Mouse (Mus musculus): ENCODE measurements around the gene Zfp82. TPM values are rescaled to one million over a fixed set of nuclear protein-coding genes. Genes with fewer than 3 reads are reported as not detected.

The Zfp82 gene
- polyA plus RNA-seq, 1 experiment from 2014 or later, result 1.2 TPM

- Histone ChIP-seq H3K36me3 (ENCODE audit: control insufficient read depth, insufficient read depth) (peaks cover 17% of the 10 kb centered on the region), H3K4me3 (ENCODE audit: low read depth, low read length) (no peak overlapping the region), H3K4me2 (ENCODE audit: low read depth, low read length) (no peak overlapping the region), H3K27ac (ENCODE audit: low read length) (no peak overlapping the region), H3K4me1 (ENCODE audit: control insufficient read depth, low read depth, low read length) (peaks cover 3% of the 10 kb centered on the region), H3K27me3 (ENCODE audit: control insufficient read depth, insufficient read depth, low read depth, low read length) (no peaks in the 10 kb centered on the region), H3K9me3 (replicated peaks; ENCODE audit: control insufficient read depth, low read length) (no peaks in the 10 kb centered on the region), H3K9ac (ENCODE audit: low read depth, low read length) (no peak overlapping the region)
- WGBS (ENCODE audit: insufficient replicate concordance), result 74% methylated on average over 5 of the region's 5 CpGs
- no peak for ATAC-seq (ENCODE audit: low read depth)
Measured at GRCm38 (mm10) chr7:30025358-30025757, 47.3 kb downstream of the Zfp82 start.

GRCm38 (mm10) chr7:30023800-30024199, 48.9 kb downstream of the Zfp82 start:
- 60% methylated on average over 8 of the region's 8 CpGs for WGBS (ENCODE audit: insufficient replicate concordance)
- H3K36me3 ChIP-seq (ENCODE audit: control insufficient read depth, insufficient read depth), result peaks cover 22% of the 10 kb centered on the region

GRCm38 (mm10) chr7:30023324-30023723, 49.4 kb downstream of the Zfp82 start:
- Histone ChIP-seq H3K36me3 (ENCODE audit: control insufficient read depth, insufficient read depth) (peaks cover 22% of the 10 kb centered on the region), H3K4me3 (ENCODE audit: low read depth, low read length) (no peak overlapping the region), H3K4me1 (ENCODE audit: control insufficient read depth, low read depth, low read length) (peaks cover 3% of the 10 kb centered on the region), H3K4me2 (ENCODE audit: low read depth, low read length) (no peak overlapping the region), H3K9ac (ENCODE audit: low read depth, low read length) (no peak overlapping the region), H3K27ac (ENCODE audit: low read length) (no peak overlapping the region), H3K9me3 (replicated peaks; ENCODE audit: control insufficient read depth, low read length) (no peaks in the 10 kb centered on the region), H3K27me3 (ENCODE audit: control insufficient read depth, insufficient read depth, low read depth, low read length) (no peaks in the 10 kb centered on the region)
- no peak for ATAC-seq (ENCODE audit: low read depth)
- 81% methylated on average over 9 of the region's 9 CpGs for WGBS (ENCODE audit: insufficient replicate concordance)

More at GRCm38 (mm10) chr7:30023800-30024199, 48.9 kb downstream of the Zfp82 start:
- no peak overlapping the region for H3K9ac ChIP-seq (ENCODE audit: low read depth, low read length)
- no peak overlapping the region for H3K4me3 ChIP-seq (ENCODE audit: low read depth, low read length)
- peak; percentile 35; the same call in 1 of the 2 replicates for ATAC-seq (ENCODE audit: low read depth)
- no peak overlapping the region for H3K27ac ChIP-seq (ENCODE audit: low read length)
- no peaks in the 10 kb centered on the region for H3K9me3 ChIP-seq (replicated peaks; ENCODE audit: control insufficient read depth, low read length)
- no peak overlapping the region for H3K4me2 ChIP-seq (ENCODE audit: low read depth, low read length)
- H3K4me1 ChIP-seq (ENCODE audit: control insufficient read depth, low read depth, low read length), result peaks cover 3% of the 10 kb centered on the region
- no peaks in the 10 kb centered on the region for H3K27me3 ChIP-seq (ENCODE audit: control insufficient read depth, insufficient read depth, low read depth, low read length)

GRCm38 (mm10) chr7:30019543-30019942, 53.2 kb downstream of the Zfp82 start:
- ATAC-seq (ENCODE audit: low read depth), result no peak
- H3K4me2 ChIP-seq (ENCODE audit: low read depth, low read length), result no peak overlapping the region
- no peak overlapping the region for H3K27ac ChIP-seq (ENCODE audit: low read length)
- no peaks in the 10 kb centered on the region for H3K9me3 ChIP-seq (replicated peaks; ENCODE audit: control insufficient read depth, low read length)
- 88% methylated on average over 2 of the region's 2 CpGs for WGBS (ENCODE audit: insufficient replicate concordance)
- H3K4me3 ChIP-seq (ENCODE audit: low read depth, low read length), result no peak overlapping the region
- H3K36me3 ChIP-seq (ENCODE audit: control insufficient read depth, insufficient read depth), result peaks cover 37% of the 10 kb centered on the region
- peaks cover under 1% of the 10 kb centered on the region for H3K4me1 ChIP-seq (ENCODE audit: control insufficient read depth, low read depth, low read length)
- no peak overlapping the region for H3K9ac ChIP-seq (ENCODE audit: low read depth, low read length)
- no peaks in the 10 kb centered on the region for H3K27me3 ChIP-seq (ENCODE audit: control insufficient read depth, insufficient read depth, low read depth, low read length)

GRCm38 (mm10) chr7:30017226-30017625, 55.5 kb downstream of the Zfp82 start:
- H3K36me3 ChIP-seq (ENCODE audit: control insufficient read depth, insufficient read depth), result peaks cover 22% of the 10 kb centered on the region
- no peak for ATAC-seq (ENCODE audit: low read depth)

GRCm38 (mm10) chr7:30012956-30013363, 59.7 kb downstream of the Zfp82 start:
- Histone ChIP-seq H3K27ac (ENCODE audit: low read length) (no peak overlapping the region), H3K4me3 (ENCODE audit: low read depth, low read length) (no peak overlapping the region), H3K9ac (ENCODE audit: low read depth, low read length) (no peak overlapping the region), H3K4me2 (ENCODE audit: low read depth, low read length) (no peak overlapping the region), H3K36me3 (ENCODE audit: control insufficient read depth, insufficient read depth) (peaks cover 14% of the 10 kb centered on the region), H3K9me3 (replicated peaks; ENCODE audit: control insufficient read depth, low read length) (no peaks in the 10 kb centered on the region), H3K27me3 (ENCODE audit: control insufficient read depth, insufficient read depth, low read depth, low read length) (no peaks in the 10 kb centered on the region), H3K4me1 (ENCODE audit: control insufficient read depth, low read depth, low read length) (no peaks in the 10 kb centered on the region)
- 77% methylated on average over 4 of the region's 4 CpGs for WGBS (ENCODE audit: insufficient replicate concordance)
- ATAC-seq (ENCODE audit: low read depth), result no peak

More at GRCm38 (mm10) chr7:30017226-30017625, 55.5 kb downstream of the Zfp82 start:
- no peaks in the 10 kb centered on the region for H3K4me1 ChIP-seq (ENCODE audit: control insufficient read depth, low read depth, low read length)
- no peaks in the 10 kb centered on the region for H3K9me3 ChIP-seq (replicated peaks; ENCODE audit: control insufficient read depth, low read length)
- no peak overlapping the region for H3K4me2 ChIP-seq (ENCODE audit: low read depth, low read length)
- no peak overlapping the region for H3K4me3 ChIP-seq (ENCODE audit: low read depth, low read length)
- WGBS (ENCODE audit: insufficient replicate concordance), result 72% methylated on average over 6 of the region's 6 CpGs
- no peak overlapping the region for H3K9ac ChIP-seq (ENCODE audit: low read depth, low read length)
- H3K27ac ChIP-seq (ENCODE audit: low read length), result no peak overlapping the region
- H3K27me3 ChIP-seq (ENCODE audit: control insufficient read depth, insufficient read depth, low read depth, low read length), result no peaks in the 10 kb centered on the region

- H3K4me1 ChIP-seq (ENCODE audit: control insufficient read depth, low read depth, low read length), result no peaks in the 10 kb centered on the region
- H3K36me3 ChIP-seq (ENCODE audit: control insufficient read depth, insufficient read depth), result peaks cover 6% of the 10 kb centered on the region
- WGBS (ENCODE audit: insufficient replicate concordance), result 74% methylated on average over 10 of the region's 10 CpGs
- no peaks in the 10 kb centered on the region for H3K9me3 ChIP-seq (replicated peaks; ENCODE audit: control insufficient read depth, low read length)
- no peak for ATAC-seq (ENCODE audit: low read depth)
- no peak overlapping the region for H3K27ac ChIP-seq (ENCODE audit: low read length)
- H3K27me3 ChIP-seq (ENCODE audit: control insufficient read depth, insufficient read depth, low read depth, low read length), result no peaks in the 10 kb centered on the region
- no peak overlapping the region for H3K4me3 ChIP-seq (ENCODE audit: low read depth, low read length)
- H3K9ac ChIP-seq (ENCODE audit: low read depth, low read length), result no peak overlapping the region
- no peak overlapping the region for H3K4me2 ChIP-seq (ENCODE audit: low read depth, low read length)
Measured at GRCm38 (mm10) chr7:30010551-30011195, 62.0 kb downstream of the Zfp82 start.

- no peaks in the 10 kb centered on the region; the same call in none of the 2 replicates for H3K36me3 ChIP-seq (ENCODE audit: control insufficient read depth, insufficient read depth)
Measured at GRCm38 (mm10) chr7:30009321-30010085, 63.2 kb downstream of the Zfp82 start.

More at GRCm38 (mm10) chr7:30009321-30010085, 63.2 kb downstream of the Zfp82 start:
- no peaks in the 10 kb centered on the region for H3K27me3 ChIP-seq (ENCODE audit: control insufficient read depth, insufficient read depth, low read depth, low read length)
- no peak overlapping the region for H3K9ac ChIP-seq (ENCODE audit: low read depth, low read length)
- WGBS (ENCODE audit: insufficient replicate concordance), result 73% methylated on average over 21 of the region's 21 CpGs
- ATAC-seq (ENCODE audit: low read depth), result no peak
- no peak overlapping the region for H3K4me2 ChIP-seq (ENCODE audit: low read depth, low read length)
- no peaks in the 10 kb centered on the region for H3K4me1 ChIP-seq (ENCODE audit: control insufficient read depth, low read depth, low read length)
- H3K9me3 ChIP-seq (replicated peaks; ENCODE audit: control insufficient read depth, low read length), result no peaks in the 10 kb centered on the region
- no peak overlapping the region for H3K27ac ChIP-seq (ENCODE audit: low read length)
- H3K4me3 ChIP-seq (ENCODE audit: low read depth, low read length), result no peak overlapping the region
